Mouse (Mus musculus) T-helper 2 cell (primary cell): Measurements from ENCODE around the gene Bcl11b.

ENCODE experiments used
- in situ Hi-C: fragments of 300-600 bp; cut with MboI, MseI; formaldehyde crosslinking; loops from one replicate; pipeline ENCODE4 v1.15.1; 2025; ENCODE audit warnings: high pct_unique_total_duplicates

Gene Bcl11b

DNA sequence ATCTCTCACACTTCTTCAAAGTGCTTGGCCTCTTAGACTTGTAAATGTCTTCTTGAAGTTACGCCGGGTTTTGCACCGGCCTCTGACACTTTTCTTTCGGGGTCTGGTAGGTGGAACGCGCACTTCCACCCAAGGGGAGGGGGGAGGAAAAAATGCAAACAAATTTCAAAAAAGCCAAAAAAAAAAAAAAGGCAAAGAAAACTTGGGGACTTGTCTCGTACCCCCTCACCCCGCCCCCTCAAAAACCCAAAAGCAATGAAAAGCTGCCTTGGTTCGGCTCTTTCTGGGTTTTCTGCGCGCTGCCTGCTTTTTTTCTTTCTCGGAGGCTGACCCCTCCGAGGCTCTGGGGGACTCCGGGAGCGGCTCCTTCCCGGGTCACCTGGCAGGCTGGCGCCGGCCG lies at the start of gene Bcl11b:
TSS of gene Bcl11b (minus strand) at position 120 of the 400 bp plus-strand sequence.
- in situ Hi-C loops, result no loop called here

DNA sequence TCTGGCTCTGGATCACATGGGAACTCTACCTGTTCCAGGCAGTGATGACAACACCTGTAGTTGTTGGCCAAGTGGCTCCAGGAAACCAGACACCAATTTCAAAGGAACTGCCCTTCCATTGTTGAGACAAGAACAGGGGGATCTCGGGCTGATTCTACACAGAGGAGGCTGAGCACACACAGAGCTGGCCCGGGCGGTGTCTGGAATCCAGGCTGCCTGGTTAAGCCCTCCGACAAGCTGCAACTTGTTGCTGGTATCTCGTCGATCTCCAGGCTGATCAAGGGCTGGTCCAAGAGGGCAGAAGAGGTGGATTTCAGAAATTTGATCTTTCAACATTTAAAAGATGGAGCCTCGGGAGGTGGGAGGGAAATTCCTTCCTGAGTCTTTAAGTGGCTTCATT lies 47.6 kb upstream of the Bcl11b start:
- in situ Hi-C loops, result no loop called here

- in situ Hi-C loops, result no loop called here
Observed at GRCm38 (mm10) chr12:108049625-108050024, 46.2 kb upstream of the Bcl11b start.

DNA sequence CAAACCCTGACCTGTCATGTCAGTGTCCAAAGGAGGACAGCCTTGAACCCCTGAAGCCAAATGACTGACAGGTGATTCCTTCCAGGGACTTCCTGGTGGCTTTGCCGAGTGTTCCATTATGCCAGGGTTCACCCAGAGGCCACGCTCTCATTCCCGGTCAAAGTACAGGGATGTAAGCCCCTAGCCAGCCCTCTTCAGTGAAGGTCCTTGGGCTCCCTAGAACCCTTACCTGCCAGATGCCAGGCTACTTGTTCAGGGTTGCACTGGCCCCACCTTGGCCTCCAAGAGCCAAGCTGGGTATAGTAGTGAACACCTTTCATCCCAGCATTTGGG lies 38.8 kb upstream of the Bcl11b start:
- in situ Hi-C loops, result loop anchor here (5.0 kb wide), 1 partner anchor 80 kb away; no protein-coding TSS in a partner anchor

DNA sequence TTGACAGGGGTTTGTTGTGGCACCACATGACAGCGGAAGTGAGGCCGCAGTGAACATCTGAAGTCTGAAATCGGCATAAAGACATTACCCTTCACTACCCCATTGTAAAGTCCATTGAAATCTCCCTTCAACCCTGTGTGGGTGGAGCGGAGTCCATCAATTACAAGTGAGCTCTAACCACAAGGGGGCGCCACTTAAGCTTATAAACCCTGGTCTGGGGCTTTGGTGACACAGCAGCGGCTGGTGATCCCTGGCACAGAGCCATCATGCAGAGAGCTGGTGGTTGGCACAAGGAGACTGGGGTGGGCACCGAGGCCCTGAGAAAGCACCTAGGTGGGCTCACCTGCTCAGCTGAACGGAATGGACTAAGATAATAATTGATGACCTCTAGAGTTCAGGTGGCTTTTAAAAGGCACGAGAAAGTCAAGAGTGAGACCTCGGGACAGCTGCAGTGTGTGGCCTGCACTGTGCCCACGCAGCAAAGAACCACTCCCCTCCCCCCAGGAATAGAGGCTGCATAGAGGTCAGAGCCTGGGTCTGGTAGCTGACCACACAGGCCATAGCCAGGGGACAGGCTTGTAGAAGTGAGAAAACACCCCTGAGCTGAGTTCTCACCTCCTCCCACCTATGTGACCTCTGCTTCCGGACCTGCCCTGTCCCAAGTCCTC lies 38.3 kb upstream of the Bcl11b start:
- in situ Hi-C loops, result loop anchor here (5.0 kb wide), 1 partner anchor 81 kb away; no protein-coding TSS in a partner anchor

- in situ Hi-C loops, result no loop called here
Observed at GRCm38 (mm10) chr12:108037446-108037845, 34.0 kb upstream of the Bcl11b start.

GRCm38 (mm10) chr12:108035412-108036078 lies 32.1 kb upstream of the Bcl11b start:
- in situ Hi-C loops, result no loop called here

GRCm38 (mm10) chr12:108022835-108023615 lies 19.6 kb upstream of the Bcl11b start:
- in situ Hi-C loops, result no loop called here

DNA sequence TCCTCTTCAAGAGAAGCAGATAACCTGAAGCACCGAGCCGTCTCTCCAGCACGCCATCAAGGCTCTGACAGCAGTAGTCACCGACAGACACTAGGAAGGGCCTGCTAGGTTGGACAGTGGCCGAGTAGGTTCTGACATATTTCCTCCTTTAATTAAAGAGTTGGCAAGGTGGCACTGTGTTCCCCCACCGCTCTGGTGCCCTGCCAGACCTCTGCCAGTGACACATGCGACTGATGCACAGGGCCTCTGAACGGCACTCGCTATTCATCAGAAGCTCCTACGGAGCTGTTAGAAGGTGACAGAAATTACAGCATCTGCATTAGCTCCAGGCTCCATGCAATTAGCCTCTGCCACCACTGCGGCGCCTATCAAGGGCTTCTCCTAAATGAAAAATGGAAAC lies 8.6 kb upstream of the Bcl11b start:
- in situ Hi-C loops, result loop anchor here (10.0 kb wide), 1 partner anchor 217 kb away; no protein-coding TSS in a partner anchor

DNA sequence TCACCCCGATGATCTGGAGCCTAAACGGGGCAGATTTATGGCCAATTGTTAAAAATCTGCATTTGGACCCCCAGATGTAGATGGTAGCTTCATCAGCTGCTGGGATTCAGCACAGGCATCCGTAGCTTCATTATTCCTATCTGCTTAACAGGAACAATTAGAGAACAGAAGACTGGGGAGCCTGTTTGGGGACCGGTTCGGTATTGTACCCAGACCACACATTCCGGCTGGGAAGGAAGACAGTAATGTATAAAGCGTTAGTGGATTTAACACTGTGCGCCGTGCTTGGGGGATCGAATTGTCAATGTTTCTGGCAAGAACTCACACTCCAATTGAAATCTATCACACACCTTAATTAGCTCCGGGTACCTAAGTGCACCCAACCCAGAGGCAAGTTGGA lies 6.9 kb upstream of the Bcl11b start:
- in situ Hi-C loops, result loop anchor here (10.0 kb wide), 1 partner anchor 216 kb away; no protein-coding TSS in a partner anchor

DNA sequence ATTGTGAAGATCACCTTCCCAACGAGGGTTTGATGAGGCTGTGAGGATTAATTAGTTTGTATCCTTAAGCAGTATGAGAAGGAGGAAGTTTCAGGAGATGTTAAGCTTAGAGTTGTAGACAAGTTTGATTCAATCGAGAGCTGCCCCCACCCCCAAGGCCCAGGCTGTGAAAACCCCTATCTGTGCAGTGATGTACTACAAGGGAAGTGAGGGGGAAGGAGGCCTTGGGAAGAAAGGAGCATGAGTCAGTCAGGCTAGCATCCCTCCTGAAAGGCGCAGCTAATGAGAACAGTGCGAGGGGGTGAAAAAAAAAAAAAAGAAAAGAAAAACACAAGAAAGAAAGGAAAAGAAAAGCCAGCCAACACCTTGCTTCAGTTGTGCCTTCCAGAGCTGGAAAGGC lies 5.8 kb upstream of the Bcl11b start:
- in situ Hi-C loops, result no loop called here

- in situ Hi-C loops, result no loop called here
Observed at GRCm38 (mm10) chr12:108005816-108006626, 2.6 kb upstream of the Bcl11b start.

DNA sequence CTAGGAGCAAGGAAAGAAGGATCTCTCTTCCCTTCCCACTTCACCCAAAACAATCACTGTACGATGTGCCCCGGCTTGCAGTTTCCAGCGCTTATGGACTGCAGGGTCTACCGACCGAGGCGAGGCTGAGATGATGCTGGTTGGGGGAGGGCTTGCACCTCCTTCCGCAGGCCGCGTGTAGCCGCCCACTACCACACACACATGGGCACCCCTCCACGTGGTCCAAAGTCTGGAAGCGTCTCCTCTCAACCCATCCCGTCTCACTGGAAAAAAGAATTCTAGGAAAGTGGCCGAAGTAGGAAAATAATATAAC lies 2.0 kb upstream of the Bcl11b start:
- in situ Hi-C loops, result no loop called here

GRCm38 (mm10) chr12:108004701-108005487 lies 1.5 kb upstream of the Bcl11b start:
- in situ Hi-C loops, result no loop called here

GRCm38 (mm10) chr12:108003928-108004327 lies 526 bp upstream of the Bcl11b start:
- in situ Hi-C loops, result no loop called here

GRCm38 (mm10) chr12:108002436-108003189 lies 789 bp downstream of the Bcl11b start:
- in situ Hi-C loops, result no loop called here

DNA sequence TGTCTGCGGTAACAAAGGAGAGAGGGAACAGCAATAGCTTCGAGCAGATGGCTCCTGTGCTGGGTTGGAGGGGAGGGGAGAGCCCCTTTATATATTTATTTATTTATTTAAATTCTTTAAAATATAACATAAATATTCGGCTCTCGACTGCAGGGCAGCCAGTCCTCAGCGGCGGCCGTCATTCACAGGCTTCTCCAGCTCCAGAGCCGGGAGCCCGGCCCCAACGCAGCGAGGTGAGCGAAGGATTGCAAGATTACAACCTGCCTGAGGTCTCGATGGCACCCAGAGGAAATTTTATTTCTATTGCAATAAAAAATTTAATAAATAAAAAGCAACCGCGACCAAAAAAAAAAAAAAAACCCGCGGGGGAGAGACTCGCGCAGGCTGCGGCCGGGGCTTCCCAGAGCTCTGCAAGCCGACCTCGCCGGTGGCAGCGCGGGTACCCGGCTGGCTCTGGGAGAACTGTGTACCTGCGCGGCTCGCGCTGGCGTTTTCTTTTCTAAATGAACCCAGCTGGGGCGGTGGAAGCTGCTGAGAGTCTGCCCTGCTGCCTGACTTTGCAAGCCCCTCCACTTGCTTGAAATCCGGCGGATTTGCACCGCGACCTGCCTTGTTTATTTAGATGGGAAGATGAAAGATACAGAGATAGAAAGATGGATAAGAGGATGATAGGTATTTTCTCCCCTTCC lies 1.6 kb downstream of the Bcl11b start:
- in situ Hi-C loops, result no loop called here

GRCm38 (mm10) chr12:108000715-108001080 lies 2.7 kb downstream of the Bcl11b start:
- in situ Hi-C loops, result no loop called here
